Mouse (Mus musculus): ENCODE data around the gene Gm572.

- TF ChIP-seq FLI1 (IDR thresholded peaks at IDR 0.05; ENCODE audit: low read length) (no peak), GATA1 (IDR thresholded peaks at IDR 0.05; ENCODE audit: borderline replicate concordance, low read length) (no peak)
These were observed 67.3 kb downstream of the Gm572 start for GRCm38 (mm10) chr4:148710446-148710845.

All from megakaryocyte, embryonic 14.5 days (primary cell).